Mouse (Mus musculus) liver, adult 2 months (tissue): ENCODE results near the gene Sdf2.

Source experiments
- CTCF ChIP-seq: fragments of 200-500 bp; IDR thresholded peaks from 2 replicates; pipeline ENCODE4 v1.5.1; 2011; ENCODE audit warnings: low read depth, low read length, control low read depth
- POLR2A ChIP-seq: fragments of 200-500 bp; IDR thresholded peaks from 2 replicates; pipeline ENCODE4 v1.6.1; 2011; ENCODE audit warnings: low read length, control low read depth; ENCODE audit not compliant: insufficient read depth; ENCODE audit errors: extremely low read depth

GRCm38 (mm10) chr11:78261380-78262352 is 16.1 kb downstream of the Sdf2 start, which contains the start of gene 2610507B11Rik:
- no peak for TF ChIP-seq CTCF
- peak; percentile 74; the same call in 1 of the 2 replicates for TF ChIP-seq POLR2A
